Mouse (Mus musculus): ENCODE measurements at regions not wholly inside any gene's neighbourhood (a gene's known extent, or its start where the extent isn't known, plus 50 kb on each side); places are given as distances from the start of the nearest gene placed in this dataset.

DNA sequence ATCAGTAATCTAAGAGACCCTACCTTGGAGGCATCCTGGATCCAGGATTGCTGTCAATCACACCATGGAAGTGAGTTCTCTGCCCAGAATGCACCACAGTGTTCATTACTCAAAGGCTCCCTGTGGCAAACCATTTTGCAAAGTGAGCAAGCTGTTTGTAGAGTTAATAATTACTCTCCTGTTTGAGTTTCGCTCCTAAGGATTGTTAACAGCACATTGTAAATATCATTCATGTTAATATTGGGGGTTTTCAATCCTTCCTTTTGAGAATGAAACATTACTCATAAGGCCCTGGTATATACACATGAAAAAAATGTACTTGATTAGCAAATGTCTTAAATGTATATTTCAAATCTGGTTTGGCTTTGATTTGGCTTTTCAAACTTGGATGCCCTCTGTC lies 58.1 kb upstream of the Clstn2 start:
- WGBS, result 85% methylated on average over 1 of the region's 1 CpGs

DNA sequence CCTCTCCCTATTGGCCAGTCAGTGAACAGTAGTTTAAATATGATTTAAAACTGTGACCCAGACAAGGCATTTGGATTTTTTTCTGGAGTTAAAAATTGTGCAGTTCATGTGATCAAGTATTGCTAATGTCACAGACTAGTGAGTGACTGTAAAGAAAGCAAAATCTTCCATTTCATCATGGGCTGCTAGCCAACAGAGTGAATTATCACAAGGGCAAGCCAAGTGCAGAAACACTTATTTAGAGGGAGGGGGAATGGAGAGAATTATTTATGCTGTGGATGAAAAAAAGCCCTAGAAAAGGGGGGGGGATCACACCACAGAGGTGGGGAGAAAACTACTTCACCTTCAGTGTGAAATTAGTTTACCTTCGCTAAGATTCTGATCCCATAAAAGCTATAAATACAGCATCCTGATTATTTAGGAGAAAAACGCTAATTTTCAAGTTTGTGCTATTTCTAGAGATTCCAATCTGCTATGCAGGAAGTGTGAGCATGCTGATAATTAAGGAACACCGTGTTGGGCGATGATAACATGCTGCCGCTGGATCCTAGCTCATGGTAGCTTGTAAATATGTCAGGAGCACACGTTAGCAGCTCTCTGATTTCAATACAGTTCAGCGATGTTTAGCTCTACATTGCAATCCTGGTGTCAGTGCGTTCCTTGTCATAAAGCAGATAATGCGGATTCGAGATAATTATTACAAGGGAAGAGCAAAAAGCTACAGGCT lies 62.2 kb upstream of the Clstn2 start:
- H3K27me3 ChIP-seq (ENCODE audit: control insufficient read depth, insufficient read depth, low read length), result no peaks in the 10 kb centered on the region
- H3K4me3 ChIP-seq (ENCODE audit: low read depth, low read length), result no peak overlapping the region
- H3K4me2 ChIP-seq, result no peak overlapping the region
- no peak overlapping the region for H3K27ac ChIP-seq (ENCODE audit: low read depth, low read length)
- 88% methylated on average over 10 of the region's 10 CpGs for WGBS
- H3K9ac ChIP-seq (ENCODE audit: low read length), result no peak overlapping the region
- DNase-seq (ENCODE audit: low spot score, missing footprints) (no peak), ATAC-seq (ENCODE audit: low FRiP score) (no peak)
- H3K9me3 ChIP-seq (ENCODE audit: control insufficient read depth, low read length), result no peaks in the 10 kb centered on the region
- no peaks in the 10 kb centered on the region for H3K36me3 ChIP-seq (ENCODE audit: control insufficient read depth, insufficient read depth, low read length)
- no peaks in the 10 kb centered on the region for H3K4me1 ChIP-seq (ENCODE audit: control insufficient read depth, insufficient read depth, low read length)

More for the DNA sequence above, 58.1 kb upstream of the Clstn2 start:
- no peak overlapping the region for H3K4me2 ChIP-seq
- DNase-seq (ENCODE audit: low spot score, missing footprints) (no peak), ATAC-seq (ENCODE audit: low FRiP score) (no peak)
- no peaks in the 10 kb centered on the region for H3K36me3 ChIP-seq (ENCODE audit: control insufficient read depth, insufficient read depth, low read length)
- no peak overlapping the region for H3K9ac ChIP-seq (ENCODE audit: low read length)
- no peak overlapping the region for H3K4me3 ChIP-seq (ENCODE audit: low read depth, low read length)
- H3K27ac ChIP-seq (ENCODE audit: low read depth, low read length), result no peak overlapping the region
- no peaks in the 10 kb centered on the region for H3K9me3 ChIP-seq (ENCODE audit: control insufficient read depth, low read length)
- no peaks in the 10 kb centered on the region for H3K4me1 ChIP-seq (ENCODE audit: control insufficient read depth, insufficient read depth, low read length)
- no peaks in the 10 kb centered on the region for H3K27me3 ChIP-seq (ENCODE audit: control insufficient read depth, insufficient read depth, low read length)

DNA sequence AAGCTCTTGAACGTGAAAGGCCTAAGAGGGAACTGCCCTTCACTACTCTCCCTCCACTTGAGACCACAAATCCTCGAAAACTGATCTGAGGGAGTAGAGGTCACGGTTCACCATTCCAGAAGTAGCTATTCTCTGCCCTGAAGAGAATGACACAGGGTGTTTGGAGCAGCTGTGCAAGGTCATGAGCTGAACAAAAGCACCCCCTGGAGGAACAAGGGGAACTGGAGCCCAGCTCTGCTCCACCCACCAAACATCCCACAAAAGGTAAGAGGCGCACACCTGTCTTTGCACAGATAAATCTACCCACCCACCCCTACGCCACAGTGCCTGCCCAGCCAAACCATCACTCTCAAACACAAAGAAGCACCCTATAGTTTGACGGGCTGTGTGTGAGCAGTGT lies 90.4 kb upstream of the Clstn2 start:
- Histone ChIP-seq H3K27me3 (ENCODE audit: control insufficient read depth, insufficient read depth, low read length) (no peaks in the 10 kb centered on the region), H3K4me3 (ENCODE audit: low read depth, low read length) (no peak overlapping the region), H3K36me3 (ENCODE audit: control insufficient read depth, insufficient read depth, low read length) (no peaks in the 10 kb centered on the region), H3K4me1 (ENCODE audit: control insufficient read depth, insufficient read depth, low read length) (no peaks in the 10 kb centered on the region), H3K9me3 (ENCODE audit: control insufficient read depth, low read length) (no peaks in the 10 kb centered on the region), H3K27ac (ENCODE audit: low read depth, low read length) (no peak overlapping the region), H3K4me2 (no peak overlapping the region), H3K9ac (ENCODE audit: low read length) (no peak overlapping the region)
- WGBS, result 57% methylated on average over 6 of the region's 6 CpGs
- DNase-seq (ENCODE audit: low spot score, missing footprints) (no peak), ATAC-seq (ENCODE audit: low FRiP score) (no peak)

DNA sequence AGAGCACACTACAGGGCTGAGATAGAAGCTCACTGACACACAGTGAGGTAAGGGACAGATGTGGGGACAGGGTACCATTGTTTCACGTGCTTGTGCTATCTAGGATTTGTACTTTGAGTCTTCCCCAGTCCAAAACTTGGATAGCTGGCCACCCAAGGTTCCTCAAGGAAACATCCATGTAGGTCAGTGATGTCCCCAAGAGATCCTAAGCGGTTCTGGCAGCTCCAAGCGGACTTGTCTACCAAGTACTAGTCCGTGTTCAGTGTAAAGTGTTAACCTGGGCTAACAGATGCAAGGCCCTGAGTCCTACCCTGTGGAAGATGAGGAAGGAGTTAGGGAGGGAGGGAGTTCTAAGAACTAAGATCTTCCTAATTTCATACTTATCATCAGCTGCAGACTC lies 96.6 kb upstream of the Clstn2 start:
- no peaks in the 10 kb centered on the region for H3K9me3 ChIP-seq (ENCODE audit: control insufficient read depth, low read length)
- H3K27ac ChIP-seq (ENCODE audit: low read depth, low read length), result no peak overlapping the region
- DNase-seq (ENCODE audit: low spot score, missing footprints), result no peak
- H3K4me1 ChIP-seq (ENCODE audit: control insufficient read depth, insufficient read depth, low read length), result no peaks in the 10 kb centered on the region
- H3K27me3 ChIP-seq (ENCODE audit: control insufficient read depth, insufficient read depth, low read length), result no peaks in the 10 kb centered on the region
- no peaks in the 10 kb centered on the region for H3K36me3 ChIP-seq (ENCODE audit: control insufficient read depth, insufficient read depth, low read length)
- no peak for ATAC-seq (ENCODE audit: low FRiP score)
- no peak overlapping the region for H3K9ac ChIP-seq (ENCODE audit: low read length)
- no peak overlapping the region for H3K4me3 ChIP-seq (ENCODE audit: low read depth, low read length)
- no peak overlapping the region for H3K4me2 ChIP-seq
- 83% methylated on average over 4 of the region's 4 CpGs for WGBS

DNA sequence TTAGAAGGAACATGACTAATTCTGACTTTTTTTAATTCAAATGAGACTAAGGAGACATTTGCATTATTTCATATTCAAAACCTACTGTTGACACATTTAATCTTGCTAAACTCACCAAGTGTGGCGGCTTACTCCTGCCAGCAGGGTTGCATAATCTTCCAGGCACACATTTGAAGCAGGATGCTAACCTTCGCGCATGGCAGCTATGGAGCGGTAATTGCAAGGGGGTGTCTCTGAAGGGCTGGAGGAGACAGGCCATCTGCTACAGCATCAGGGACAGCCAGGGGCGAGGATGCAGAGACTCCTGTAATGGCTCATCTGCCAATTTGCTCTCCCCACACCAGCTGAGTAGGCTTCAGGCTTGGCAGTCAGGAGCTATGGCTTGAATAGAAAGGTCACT lies 97.9 kb upstream of the Clstn2 start:
- no peaks in the 10 kb centered on the region for H3K27me3 ChIP-seq (ENCODE audit: control insufficient read depth, insufficient read depth, low read length)
- H3K9me3 ChIP-seq (ENCODE audit: control insufficient read depth, low read length), result no peaks in the 10 kb centered on the region
- no peak overlapping the region for H3K4me3 ChIP-seq (ENCODE audit: low read depth, low read length)
- ATAC-seq (ENCODE audit: low FRiP score), result no peak
- no peak for DNase-seq (ENCODE audit: low spot score, missing footprints)
- 88% methylated on average over 5 of the region's 5 CpGs for WGBS
- no peak overlapping the region for H3K27ac ChIP-seq (ENCODE audit: low read depth, low read length)
- no peak overlapping the region for H3K4me2 ChIP-seq
- no peaks in the 10 kb centered on the region for H3K36me3 ChIP-seq (ENCODE audit: control insufficient read depth, insufficient read depth, low read length)
- H3K9ac ChIP-seq (ENCODE audit: low read length), result no peak overlapping the region
- no peaks in the 10 kb centered on the region for H3K4me1 ChIP-seq (ENCODE audit: control insufficient read depth, insufficient read depth, low read length)

DNA sequence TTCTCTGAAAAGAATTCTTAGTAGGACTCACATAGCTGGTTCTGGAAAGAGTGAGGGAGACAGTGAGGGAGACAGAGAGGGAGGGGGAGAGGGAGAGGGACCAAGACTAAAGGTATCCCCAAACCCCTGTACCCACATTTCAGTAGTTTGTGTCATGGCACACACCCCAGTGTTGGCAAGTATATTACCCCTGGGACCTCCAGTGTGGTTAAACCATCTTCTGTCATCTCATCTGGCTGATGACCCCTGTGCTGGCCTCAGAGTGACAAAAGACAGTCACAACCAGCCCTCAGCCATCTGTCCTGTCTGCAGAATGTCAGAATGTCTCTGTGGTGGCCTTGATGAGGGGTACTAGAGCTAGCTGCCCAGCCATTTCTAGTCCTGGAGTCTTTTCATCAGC lies 107.6 kb upstream of the Clstn2 start:
- Histone ChIP-seq H3K9ac (ENCODE audit: low read length) (no peak overlapping the region), H3K27ac (ENCODE audit: low read depth, low read length) (no peak overlapping the region), H3K4me3 (ENCODE audit: low read depth, low read length) (no peak overlapping the region), H3K4me2 (no peak overlapping the region), H3K9me3 (ENCODE audit: control insufficient read depth, low read length) (no peaks in the 10 kb centered on the region), H3K27me3 (ENCODE audit: control insufficient read depth, insufficient read depth, low read length) (no peaks in the 10 kb centered on the region), H3K36me3 (ENCODE audit: control insufficient read depth, insufficient read depth, low read length) (no peaks in the 10 kb centered on the region), H3K4me1 (ENCODE audit: control insufficient read depth, insufficient read depth, low read length) (no peaks in the 10 kb centered on the region)
- DNase-seq (ENCODE audit: low spot score, missing footprints), result no peak
- no peak for ATAC-seq (ENCODE audit: low FRiP score)

DNA sequence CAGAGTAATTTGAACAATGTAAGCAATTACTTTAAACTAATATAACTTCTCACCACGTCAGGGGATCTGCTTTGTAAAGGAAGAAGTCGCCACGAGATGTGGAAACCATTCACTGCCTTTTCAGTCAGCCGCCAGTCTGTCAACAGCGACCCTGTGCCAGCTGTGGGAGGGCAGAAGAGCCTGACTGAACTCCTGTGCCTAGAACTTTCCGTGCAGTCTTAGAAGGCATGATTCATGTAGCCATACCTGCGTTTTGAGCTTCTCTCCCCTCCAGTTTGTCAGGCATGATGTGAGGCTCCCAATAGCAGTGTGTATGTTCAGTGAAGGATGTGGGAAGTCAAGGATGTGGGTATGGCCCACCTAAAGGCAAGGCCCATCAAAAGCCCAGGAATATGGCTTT lies 109.1 kb upstream of the Clstn2 start:
- H3K36me3 ChIP-seq (ENCODE audit: control insufficient read depth, insufficient read depth, low read length), result no peaks in the 10 kb centered on the region

DNA sequence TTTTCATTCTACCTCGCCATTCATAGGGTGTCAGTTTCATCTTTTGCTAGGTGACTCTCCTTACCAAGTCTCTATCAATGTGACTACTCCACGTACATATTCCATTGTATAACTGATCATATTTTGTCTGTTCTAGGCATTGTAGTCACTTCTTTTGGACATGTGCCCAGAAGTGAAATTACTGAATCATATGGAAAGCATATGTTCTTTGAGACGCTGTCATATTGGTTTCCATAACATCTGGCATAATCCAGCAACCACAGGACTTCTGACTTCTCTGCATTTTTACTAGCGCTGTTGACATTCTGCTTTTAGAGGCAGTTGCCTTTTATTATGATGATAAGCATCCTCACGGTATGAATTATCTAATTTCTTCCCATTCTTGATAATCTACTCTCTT lies 113.9 kb upstream of the Clstn2 start:
- Histone ChIP-seq H3K36me3 (ENCODE audit: control insufficient read depth, insufficient read depth, low read length) (no peaks in the 10 kb centered on the region), H3K27me3 (ENCODE audit: control insufficient read depth, insufficient read depth, low read length) (no peaks in the 10 kb centered on the region), H3K4me3 (ENCODE audit: low read depth, low read length) (no peak overlapping the region), H3K4me2 (no peak overlapping the region), H3K9ac (ENCODE audit: low read length) (no peak overlapping the region), H3K9me3 (ENCODE audit: control insufficient read depth, low read length) (no peaks in the 10 kb centered on the region), H3K4me1 (ENCODE audit: control insufficient read depth, insufficient read depth, low read length) (no peaks in the 10 kb centered on the region), H3K27ac (ENCODE audit: low read depth, low read length) (no peak overlapping the region)
- 92% methylated on average over 5 of the region's 5 CpGs for WGBS
- ATAC-seq (ENCODE audit: low FRiP score) (no peak), DNase-seq (ENCODE audit: low spot score, missing footprints) (no peak)

More for the DNA sequence above, 109.1 kb upstream of the Clstn2 start:
- ATAC-seq (ENCODE audit: low FRiP score) (no peak), DNase-seq (ENCODE audit: low spot score, missing footprints) (no peak)
- H3K4me2 ChIP-seq, result no peak overlapping the region
- no peak overlapping the region for H3K4me3 ChIP-seq (ENCODE audit: low read depth, low read length)
- no peaks in the 10 kb centered on the region for H3K9me3 ChIP-seq (ENCODE audit: control insufficient read depth, low read length)
- no peak overlapping the region for H3K27ac ChIP-seq (ENCODE audit: low read depth, low read length)
- 78% methylated on average over 7 of the region's 7 CpGs for WGBS
- no peaks in the 10 kb centered on the region for H3K4me1 ChIP-seq (ENCODE audit: control insufficient read depth, insufficient read depth, low read length)
- H3K9ac ChIP-seq (ENCODE audit: low read length), result no peak overlapping the region
- H3K27me3 ChIP-seq (ENCODE audit: control insufficient read depth, insufficient read depth, low read length), result no peaks in the 10 kb centered on the region

DNA sequence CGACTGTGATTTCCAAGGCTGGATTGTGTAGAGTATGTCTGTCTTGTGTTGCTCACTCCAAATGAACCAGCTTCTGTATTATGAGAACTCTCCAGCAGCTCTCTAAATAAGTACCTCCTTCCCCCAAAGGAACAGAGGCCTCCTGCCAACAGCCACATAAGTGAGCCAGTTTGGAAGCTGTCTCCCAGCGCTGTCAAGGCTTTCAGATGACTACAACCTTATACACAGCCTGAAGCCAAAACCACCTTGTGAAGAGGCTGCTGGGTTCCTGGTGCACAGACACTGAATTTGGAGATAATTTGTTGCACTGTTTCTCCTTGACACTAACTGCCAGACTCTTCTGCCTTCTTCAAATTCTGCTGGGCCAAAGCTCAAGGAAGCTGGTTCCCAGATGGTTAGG lies 125.4 kb upstream of the Clstn2 start:
- ATAC-seq (ENCODE audit: low FRiP score) (no peak), DNase-seq (ENCODE audit: low spot score, missing footprints) (no peak)
- no peaks in the 10 kb centered on the region for H3K36me3 ChIP-seq (ENCODE audit: control insufficient read depth, insufficient read depth, low read length)
- no peak overlapping the region for H3K4me2 ChIP-seq
- no peak overlapping the region for H3K4me3 ChIP-seq (ENCODE audit: low read depth, low read length)
- 88% methylated on average over 2 of the region's 2 CpGs for WGBS
- H3K4me1 ChIP-seq (ENCODE audit: control insufficient read depth, insufficient read depth, low read length), result no peaks in the 10 kb centered on the region
- H3K9me3 ChIP-seq (ENCODE audit: control insufficient read depth, low read length), result no peaks in the 10 kb centered on the region
- H3K9ac ChIP-seq (ENCODE audit: low read length), result no peak overlapping the region
- no peak overlapping the region for H3K27ac ChIP-seq (ENCODE audit: low read depth, low read length)
- no peaks in the 10 kb centered on the region for H3K27me3 ChIP-seq (ENCODE audit: control insufficient read depth, insufficient read depth, low read length)
